Mouse (Mus musculus): ENCODE measurements around the gene Apof.

The Apof gene

DNA sequence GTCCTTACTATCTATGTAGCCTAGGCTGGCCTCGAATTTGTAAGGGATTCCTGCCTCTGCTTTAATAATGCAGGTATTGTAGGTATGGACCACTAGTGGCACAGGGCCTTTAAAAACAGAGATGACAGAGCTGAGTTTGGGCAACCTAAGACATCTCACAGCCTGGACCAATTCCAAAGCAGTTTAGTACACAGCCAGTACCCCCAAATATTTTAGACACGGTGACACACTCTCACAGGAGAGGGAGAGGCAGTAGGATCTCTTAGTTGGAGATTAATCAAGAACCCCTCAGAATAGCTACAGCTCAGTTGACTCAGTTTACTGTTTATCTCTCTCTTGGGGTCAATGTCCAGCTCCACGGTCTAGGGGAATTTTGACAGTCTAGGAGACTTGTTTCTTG lies 33.9 kb downstream of the Apof start:
- DNase-seq, result no peak

DNA sequence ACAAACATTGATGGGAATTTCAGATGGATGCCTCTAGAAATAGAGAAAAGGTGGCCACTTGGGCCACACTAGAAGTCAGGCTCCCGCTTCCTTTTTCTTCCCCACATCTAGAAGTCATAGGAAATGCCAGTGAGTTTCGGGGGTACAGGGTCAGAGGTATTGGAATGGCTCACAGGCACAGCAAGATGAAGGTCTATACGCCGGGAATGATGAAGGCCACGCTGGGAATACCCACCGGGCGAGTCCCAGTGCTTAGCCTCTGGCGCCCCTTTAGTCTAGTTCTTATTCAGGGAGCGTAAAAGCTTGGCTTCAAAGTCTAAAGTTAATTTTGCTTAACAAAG lies 34.3 kb downstream of the Apof start:
- DNase-seq, result no peak

DNA sequence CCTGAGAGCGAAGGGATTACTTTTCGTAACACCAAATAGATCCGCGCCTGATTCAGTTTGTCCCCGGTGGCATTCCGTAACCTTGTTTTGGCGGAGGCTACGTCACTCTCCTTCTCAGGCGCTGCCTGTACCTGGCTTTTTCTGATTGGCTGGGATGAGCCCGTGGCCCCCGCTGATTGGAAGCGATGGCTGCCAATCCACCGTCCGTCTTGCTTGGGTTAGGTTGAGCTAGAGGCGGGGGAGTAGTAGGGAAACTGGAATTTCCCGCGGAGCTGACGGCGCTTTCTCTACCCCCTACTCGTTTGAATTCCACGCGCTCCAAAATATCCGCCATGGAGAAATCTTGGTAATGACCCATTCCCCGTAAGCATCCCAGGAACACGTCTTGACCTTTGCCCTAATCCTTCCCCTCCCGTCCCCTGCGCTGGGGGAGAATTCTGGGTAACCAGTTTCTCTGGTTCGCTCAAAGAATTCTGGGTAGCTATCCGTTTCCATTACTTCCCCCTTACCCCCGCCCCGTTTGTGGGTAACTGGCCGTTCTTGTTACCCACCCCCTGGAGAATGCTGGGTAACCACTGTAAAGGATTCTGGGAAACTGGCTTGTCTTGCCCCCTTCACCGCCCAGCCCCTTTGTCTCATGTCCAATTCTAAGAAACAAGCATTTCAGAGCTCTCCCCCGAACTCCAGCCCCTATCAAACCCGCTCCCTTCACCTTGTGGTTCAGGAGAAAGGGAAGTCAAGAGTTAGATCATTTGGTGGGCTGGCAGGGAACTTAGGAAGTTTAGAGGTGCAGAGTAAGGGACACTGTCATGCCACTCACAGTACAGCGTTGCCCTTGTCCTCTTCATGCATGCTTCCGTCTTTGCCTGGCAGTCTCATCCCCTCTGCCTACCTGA lies 34.9 kb downstream of the Apof start, which contains the start of gene Pan2:
TSS of gene Pan2 (plus strand) at position 210 of the 896 bp plus-strand sequence.
- DNase-seq, result peak; percentile 100

DNA sequence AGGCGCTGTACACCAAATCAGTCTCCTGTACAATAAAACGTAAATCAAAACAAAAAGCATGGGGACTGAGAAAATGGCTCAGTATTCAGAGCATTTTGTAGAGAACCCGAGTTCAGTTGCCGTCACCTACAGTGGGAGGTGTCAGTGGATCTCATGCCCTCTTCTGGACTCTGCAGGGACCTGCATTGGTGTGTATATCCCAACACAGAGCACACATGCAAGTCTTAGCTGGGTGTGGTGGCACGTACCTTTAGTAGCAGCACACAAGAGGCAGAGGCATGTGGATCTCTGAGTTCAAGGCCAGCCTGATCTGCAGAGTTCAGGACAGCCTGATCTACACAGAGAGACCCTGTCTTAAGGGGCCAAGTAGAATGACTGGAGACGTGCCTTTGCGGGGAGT lies 41.2 kb downstream of the Apof start:
- DNase-seq, result no peak

DNA sequence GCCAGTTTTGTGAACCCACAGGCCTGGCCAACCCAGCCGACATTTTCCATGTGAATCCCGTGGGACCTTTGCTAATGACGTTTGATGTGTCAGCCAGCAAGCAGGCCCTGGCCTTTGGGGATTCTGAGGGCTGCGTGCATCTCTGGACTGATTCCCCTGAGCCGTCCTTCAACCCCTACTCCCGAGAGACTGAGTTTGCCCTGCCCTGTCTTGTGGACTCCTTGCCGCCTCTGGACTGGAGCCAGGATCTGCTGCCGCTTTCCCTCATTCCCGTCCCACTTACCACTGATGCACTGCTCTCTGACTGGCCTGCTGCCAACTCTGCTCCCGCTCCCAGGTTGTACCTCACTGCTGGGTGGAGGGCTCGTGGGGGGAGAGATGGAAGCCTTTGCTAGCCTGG lies 41.7 kb downstream of the Apof start:
- DNase-seq, result peak in 1 of 2 experiments; percentile 20

DNA sequence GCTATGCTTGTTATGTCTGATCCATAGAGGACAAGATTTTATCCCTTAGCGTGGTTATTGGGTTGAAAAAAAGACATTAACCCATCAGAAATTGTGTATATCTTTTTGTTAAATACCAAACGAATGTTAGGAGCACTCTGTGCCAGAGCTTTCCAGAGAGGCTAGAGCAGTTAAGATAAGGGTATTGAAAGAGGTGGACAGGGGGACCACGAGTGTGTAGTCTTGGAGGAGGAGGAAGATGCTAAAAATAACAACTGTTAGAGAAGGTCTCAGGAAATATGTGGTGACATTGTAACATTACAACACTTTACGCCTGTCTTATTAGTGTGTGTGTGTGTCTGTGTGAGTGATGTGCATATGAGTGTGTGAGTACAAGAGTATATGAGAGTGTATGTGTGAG lies 42.4 kb downstream of the Apof start:
- DNase-seq, result no peak

DNA sequence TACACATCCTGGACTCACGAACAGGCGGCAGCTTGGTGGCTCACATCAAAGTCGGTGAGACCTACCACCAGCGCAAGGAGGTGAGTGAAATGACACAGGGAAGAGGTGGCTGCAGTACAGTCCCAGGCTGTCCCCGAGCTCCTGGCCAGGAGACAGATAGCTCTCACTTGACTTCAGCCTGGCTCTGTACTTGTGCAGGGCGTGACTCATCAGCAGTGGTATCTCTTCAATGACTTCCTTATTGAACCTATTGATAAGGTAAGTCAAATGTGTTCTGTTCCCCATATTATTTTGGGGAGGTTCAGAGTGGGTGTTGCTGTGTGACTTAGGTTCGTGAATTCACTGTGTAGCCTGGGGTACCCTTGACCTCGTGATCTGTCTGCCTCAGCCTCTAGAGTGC lies 47.1 kb downstream of the Apof start:
- no peak for DNase-seq
